In the genomic region with DNA sequence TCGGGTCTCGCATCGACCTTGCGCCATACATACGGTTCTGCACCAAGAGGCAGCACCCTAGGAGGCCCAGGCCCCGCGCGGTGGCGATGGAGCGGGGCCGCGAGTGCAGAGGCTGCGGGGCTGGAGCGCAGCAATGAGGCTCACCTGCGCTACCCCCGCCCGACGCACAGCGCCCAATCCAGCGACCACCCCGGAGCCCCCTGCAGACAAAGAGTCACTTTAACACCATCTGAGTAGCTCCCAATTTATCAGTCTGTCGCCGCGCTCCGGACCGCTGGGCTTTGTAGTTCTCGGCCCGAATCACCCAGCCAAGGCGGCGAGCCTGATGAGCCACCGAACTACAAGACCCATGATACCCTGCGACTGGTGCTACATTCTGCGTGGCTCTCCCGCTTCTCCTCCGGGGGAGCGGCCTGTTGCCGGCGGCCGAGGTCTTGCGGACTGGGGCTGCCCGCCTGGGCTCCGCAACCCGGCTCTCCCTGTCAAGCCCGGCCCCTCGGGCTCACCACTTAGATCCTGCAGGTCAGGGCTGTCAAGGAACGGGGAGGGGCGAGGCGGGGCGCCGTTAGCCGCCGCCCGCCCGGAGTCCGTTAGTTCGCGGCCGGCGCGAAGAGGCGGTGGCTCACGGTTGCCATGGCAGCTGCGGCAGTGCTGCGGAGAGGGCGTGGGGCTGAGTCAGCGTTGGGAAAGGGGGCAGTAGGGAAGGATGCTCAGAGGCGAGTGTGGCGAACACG, we compare ENCODE assay signal across 8 mouse cellular contexts. TPM values are rescaled to one million over a fixed set of nuclear protein-coding genes. Genes with fewer than 3 reads are reported as not detected.
DNase-seq lines count a peak whose midpoint lies in the region; ATAC-seq and TF ChIP-seq lines count a peak whose summit lies in the region.

No protein-coding gene starts in this region.

- peak overlapping the region; percentile 88 for H3K27ac ChIP-seq in bone marrow, adult 2 months (ENCODE audit: control insufficient read depth, insufficient read depth, low read depth, low read length, poor library complexity)
- peak overlapping the region; percentile 89 for H3K27ac ChIP-seq in embryonic facial prominence, embryonic 14.5 days (replicated peaks; ENCODE audit: low read depth, low read length)
- peak overlapping the region; percentile 98 for H3K27ac ChIP-seq in limb, embryonic 12.5 days
- peak overlapping the region; percentile 98 for H3K27ac ChIP-seq in midbrain, embryonic 14.5 days (replicated peaks; ENCODE audit: low read depth, low read length)

- peaks cover 13% of the 10 kb centered on the region; the same call in 1 of the 2 replicates for H3K36me3 ChIP-seq in embryonic facial prominence, embryonic 14.5 days (ENCODE audit: control insufficient read depth, insufficient read depth, low read length)
- H3K36me3 ChIP-seq in limb, embryonic 12.5 days: peaks cover 10% of the 10 kb centered on the region
- H3K36me3 ChIP-seq in midbrain, embryonic 14.5 days (ENCODE audit: control insufficient read depth, insufficient read depth, low read length): peaks cover 3% of the 10 kb centered on the region; the same call in 1 of the 2 replicates

- no peak for TF ChIP-seq CTCF in bone marrow, adult 2 months (IDR thresholded peaks at IDR 0.05; ENCODE audit: control insufficient read depth, insufficient read depth, low read length)

- ATAC-seq in embryonic facial prominence, embryonic 14.5 days (ENCODE audit: low read depth): peak; percentile 99
- peak; percentile 98 for ATAC-seq in limb, embryonic 12.5 days (ENCODE audit: insufficient number of reproducible peaks, insufficient read depth, low FRiP score, low TSS enrichment, low read depth)
- peak; percentile 98 for ATAC-seq in midbrain, embryonic 14.5 days (ENCODE audit: low FRiP score, low TSS enrichment)

- no peaks in the 10 kb centered on the region for H3K9me3 ChIP-seq in embryonic facial prominence, embryonic 14.5 days (ENCODE audit: control insufficient read depth, low read length)
- H3K9me3 ChIP-seq in limb, embryonic 12.5 days: no peaks in the 10 kb centered on the region; the same call in 1 of the 2 replicates
- H3K9me3 ChIP-seq in midbrain, embryonic 14.5 days (ENCODE audit: control insufficient read depth, low read length): no peaks in the 10 kb centered on the region

- peak; percentile 96 for DNase-seq in 416B (ENCODE audit: low read depth)
- peak; percentile 99 for DNase-seq in embryonic facial prominence, embryonic 14.5 days (ENCODE audit: low spot score)
- DNase-seq in heart, adult 8-10 months (ENCODE audit: low spot score): peak; percentile 93
- DNase-seq in kidney, adult 8-10 months: peak; percentile 94
- DNase-seq in midbrain, embryonic 14.5 days: peak; percentile 98
- peak; percentile 90 for DNase-seq in spleen, adult 12 weeks (ENCODE audit: low spot score)

- H3K4me3 ChIP-seq in bone marrow, adult 2 months (replicated peaks; ENCODE audit: control insufficient read depth, low read depth, low read length): peak overlapping the region; percentile 85
- H3K4me3 ChIP-seq in embryonic facial prominence, embryonic 14.5 days (ENCODE audit: low read depth, low read length): peak overlapping the region; percentile 68
- peak overlapping the region; percentile 77 for H3K4me3 ChIP-seq in limb, embryonic 12.5 days (replicated peaks)
- H3K4me3 ChIP-seq in midbrain, embryonic 14.5 days (replicated peaks; ENCODE audit: low read depth, low read length): peak overlapping the region; percentile 70

- no peaks in the 10 kb centered on the region; the same call in 1 of the 2 replicates for H3K4me1 ChIP-seq in bone marrow, adult 2 months (ENCODE audit: control insufficient read depth, insufficient read depth, low read length)
- H3K4me1 ChIP-seq in embryonic facial prominence, embryonic 14.5 days (ENCODE audit: control insufficient read depth, insufficient read depth, low read length): peaks cover 10% of the 10 kb centered on the region; the same call in 1 of the 2 replicates
- peaks cover 11% of the 10 kb centered on the region for H3K4me1 ChIP-seq in limb, embryonic 12.5 days (replicated peaks)
- peaks cover 9% of the 10 kb centered on the region for H3K4me1 ChIP-seq in midbrain, embryonic 14.5 days (ENCODE audit: control insufficient read depth, insufficient read depth, low read length)

- H3K27me3 ChIP-seq in embryonic facial prominence, embryonic 14.5 days (replicated peaks; ENCODE audit: control insufficient read depth, insufficient read depth, low read length): no peaks in the 10 kb centered on the region
- H3K27me3 ChIP-seq in limb, embryonic 12.5 days: no peaks in the 10 kb centered on the region
- no peaks in the 10 kb centered on the region for H3K27me3 ChIP-seq in midbrain, embryonic 14.5 days (ENCODE audit: control insufficient read depth, insufficient read depth, low read length)

- H3K4me2 ChIP-seq in embryonic facial prominence, embryonic 14.5 days (ENCODE audit: low read depth, low read length): peak overlapping the region; percentile 74
- H3K4me2 ChIP-seq in limb, embryonic 12.5 days: peak overlapping the region; percentile 75
- peak overlapping the region; percentile 70 for H3K4me2 ChIP-seq in midbrain, embryonic 14.5 days (ENCODE audit: low read length)

- peak overlapping the region; percentile 82 for H3K9ac ChIP-seq in embryonic facial prominence, embryonic 14.5 days (ENCODE audit: low read depth, low read length)
- peak overlapping the region; percentile 88 for H3K9ac ChIP-seq in limb, embryonic 12.5 days (replicated peaks)
- peak overlapping the region; percentile 85 for H3K9ac ChIP-seq in midbrain, embryonic 14.5 days (replicated peaks; ENCODE audit: low read length)

- TF ChIP-seq POLR2A in bone marrow, adult 2 months (IDR thresholded peaks at IDR 0.05; ENCODE audit: borderline replicate concordance, control insufficient read depth, low read depth, low read length): peak; percentile 61; the same call in 1 of the 2 replicates

- under 1% methylated on average over 69 of the region's 69 CpGs for WGBS in bone marrow, adult 2 months
- WGBS in embryonic facial prominence, embryonic 14.5 days: 1% methylated on average over 58 of the region's 69 CpGs
- under 1% methylated on average over 69 of the region's 69 CpGs for WGBS in limb, embryonic 12.5 days
- under 1% methylated on average over 69 of the region's 69 CpGs for WGBS in midbrain, embryonic 14.5 days

RNA-seq across cellular contexts. Expression of a gene that starts 0.6 kb away (rescaled TPM):
- 10.1 and 11.1 TPM in 2 replicates for polyA plus RNA-seq in bone marrow, adult 2 months (2011; ENCODE audit: insufficient read depth, insufficient read length, low replicate concordance, missing spikeins)
- polyA plus RNA-seq in embryonic facial prominence, embryonic 14.5 days (2014; fragmentation: Nextera tagmentation; extraction: Ambion mirVana): 13.8 and 14.4 TPM in 2 replicates
- 10 to 100 TPM in 3 of 4 experiments, 1 to 10 TPM in 1; 8.8 to 12.8 (median 11.6) TPM for total RNA-seq in heart, adult 8-10 months (2022)
- 24.7 and 29.1 TPM in 2 replicates for polyA plus RNA-seq in limb, embryonic 12.5 days (2016; fragmentation: Nextera tagmentation; extraction: Ambion mirVana)
- polyA plus RNA-seq in midbrain, embryonic 14.5 days (2014; fragmentation: Nextera tagmentation; extraction: Ambion mirVana): 30.9 and 42.8 TPM in 2 replicates

Comparison
In these comparisons a context has a peak if more than half of its experiments do, and no peak if none do; other contexts are left out.
1. Peak in every context shown above with its lines: DNase-seq, ATAC-seq, H3K4me3 ChIP-seq and H3K27ac ChIP-seq.